Mouse (Mus musculus) adrenal gland, adult (tissue): Measurements from ENCODE around the gene Mast4.
"Not testable (repeated sequence)": the region's sequence is repeated elsewhere in the genome, so short reads cannot be mapped to it uniquely, and the experiment has no call there.

Source experiments
- DNase-seq, 2 experiments: peaks; one replicate each; pipeline ENCODE4 v3.0.0; 2022 to 2023; ENCODE audit warnings: low spot score in 1 of 2; ENCODE audit not compliant: inconsistent age in 2 of 2

The Mast4 gene

DNA sequence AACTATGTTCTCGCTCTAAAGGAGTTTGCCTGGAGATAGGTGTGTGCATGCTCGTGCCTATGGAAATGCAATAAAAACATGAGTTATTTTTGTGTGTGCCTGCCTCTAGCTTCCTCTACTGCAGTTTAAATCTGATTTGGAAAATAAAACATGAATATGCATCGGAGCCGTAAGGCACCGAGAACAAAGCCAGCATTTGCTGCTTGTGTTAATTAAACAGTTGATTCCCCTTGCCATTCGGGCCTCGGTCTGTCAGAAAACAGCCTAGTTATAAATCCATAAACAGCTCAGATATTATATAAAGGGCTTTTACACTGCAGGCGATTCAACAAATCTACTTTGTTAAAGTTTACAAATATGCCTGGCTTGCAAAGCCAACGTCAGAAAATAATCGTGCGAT lies 565.8 kb downstream of the Mast4 start:
- no peak for DNase-seq

DNA sequence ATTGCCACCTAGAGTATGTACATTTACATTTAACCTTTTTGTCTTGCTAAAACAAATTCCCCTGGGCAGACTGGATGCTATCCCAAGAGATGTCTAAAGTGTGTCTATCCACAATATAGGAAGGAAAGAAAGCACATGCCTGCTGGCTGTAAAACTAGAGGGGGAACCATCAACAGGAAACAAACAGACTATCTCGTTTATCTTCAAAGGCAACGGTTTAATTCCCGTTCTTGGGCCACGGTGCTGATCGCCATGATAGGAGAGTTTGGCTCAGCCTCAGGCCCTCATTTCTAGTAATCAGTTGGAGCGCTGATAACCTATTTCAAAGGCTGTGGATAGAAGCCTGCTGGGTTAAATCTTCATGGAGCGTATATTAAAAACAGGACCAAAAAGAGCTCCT lies 567.2 kb downstream of the Mast4 start:
- no peak for DNase-seq

DNA sequence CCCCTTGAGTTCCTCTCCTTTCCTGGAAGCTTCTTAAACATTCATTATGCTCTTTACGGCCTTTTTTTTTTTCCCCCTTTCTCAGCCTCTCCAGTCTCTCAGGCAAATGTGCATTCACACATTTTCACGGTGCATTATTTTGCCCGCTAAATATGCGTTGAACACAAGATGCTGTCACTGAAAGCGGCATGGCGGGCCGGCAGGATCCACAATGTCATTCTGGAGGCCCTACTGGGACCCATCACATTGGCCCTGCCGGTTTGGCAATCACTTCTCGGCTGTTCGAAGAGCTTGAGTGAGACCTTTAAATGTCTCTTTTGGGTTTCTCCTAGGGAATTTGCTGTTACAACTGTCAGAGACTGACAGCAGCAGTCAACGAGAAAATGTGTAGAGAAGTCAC lies 569.1 kb downstream of the Mast4 start:
- DNase-seq, result no peak

DNA sequence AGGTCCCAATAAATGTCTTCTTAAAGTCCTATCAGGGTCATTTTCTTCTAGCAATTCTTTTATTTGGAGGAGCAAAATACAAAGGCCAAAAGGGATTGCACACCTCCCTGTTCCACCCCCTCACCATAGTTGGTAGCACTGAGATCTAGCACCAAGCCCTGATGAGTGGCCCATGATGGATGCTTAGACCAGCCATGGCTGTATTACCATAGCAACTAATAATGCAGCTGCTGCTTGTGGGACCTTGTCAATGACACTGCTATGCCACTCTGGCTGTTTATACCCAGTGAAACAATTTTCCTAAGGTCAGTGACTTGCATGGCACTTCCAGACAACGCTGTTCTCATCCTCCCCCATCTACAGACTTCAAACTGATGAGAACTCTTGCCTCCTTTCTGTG lies 570.1 kb downstream of the Mast4 start:
- DNase-seq, result no peak

DNA sequence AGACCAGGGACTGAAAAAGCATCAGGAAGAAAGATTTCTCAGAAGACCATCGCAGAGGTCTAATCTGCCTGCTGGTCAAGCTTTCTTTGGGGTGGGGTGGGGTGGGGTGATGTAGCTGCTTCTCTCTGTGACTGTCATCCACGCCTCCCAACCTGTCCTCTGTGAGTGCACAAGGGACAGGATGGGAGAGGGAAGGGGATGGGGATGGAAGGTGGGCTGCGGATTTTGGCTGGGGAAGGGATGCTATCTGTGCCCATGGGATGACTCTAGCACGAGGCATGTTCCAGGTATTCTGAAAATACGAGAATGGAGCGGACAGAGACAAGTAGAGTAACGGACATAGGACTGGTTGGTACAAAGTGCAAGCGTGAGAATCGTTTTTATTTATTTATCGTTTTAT lies 572.1 kb downstream of the Mast4 start:
- DNase-seq, result no peak

DNA sequence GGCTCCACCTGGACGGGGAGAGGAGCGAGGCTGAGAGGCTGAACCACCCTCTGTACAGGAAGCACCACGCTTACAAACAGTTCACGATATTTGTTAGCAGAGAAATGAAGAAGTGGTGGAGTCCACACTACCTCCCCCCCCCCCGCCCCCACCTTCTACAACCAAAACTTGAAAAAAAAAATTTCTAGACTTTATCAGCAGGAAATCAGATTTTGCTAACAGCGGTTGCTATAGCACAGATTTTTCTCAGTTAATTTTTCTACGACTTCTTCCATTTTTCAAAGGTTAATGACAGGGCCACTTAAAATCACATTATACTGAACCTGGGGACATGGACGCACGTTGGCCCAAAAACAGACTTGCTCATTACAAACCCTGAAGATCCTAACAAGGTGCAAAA lies 572.9 kb downstream of the Mast4 start:
- DNase-seq, result no peak

DNA sequence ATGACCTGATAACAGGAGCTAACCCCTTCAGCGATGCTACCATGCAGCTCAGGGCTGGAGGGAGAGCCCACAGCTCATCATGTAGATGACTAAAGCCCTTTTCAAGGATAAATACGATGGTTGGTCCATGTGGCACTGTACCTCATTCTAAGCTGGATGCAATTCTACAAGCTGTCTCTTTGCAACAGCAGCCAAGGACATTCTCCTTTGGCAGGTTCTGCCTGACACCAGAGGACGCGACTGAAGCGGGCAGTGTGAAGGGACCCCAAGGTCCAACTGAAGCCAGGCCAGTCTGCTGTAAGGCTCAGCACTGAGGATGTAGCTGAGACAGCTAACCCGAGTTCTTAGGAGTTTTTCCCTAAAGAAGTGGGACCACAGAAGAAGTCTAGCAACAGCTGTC lies 576.3 kb downstream of the Mast4 start:
- DNase-seq, result peak; percentile 63 to 83

DNA sequence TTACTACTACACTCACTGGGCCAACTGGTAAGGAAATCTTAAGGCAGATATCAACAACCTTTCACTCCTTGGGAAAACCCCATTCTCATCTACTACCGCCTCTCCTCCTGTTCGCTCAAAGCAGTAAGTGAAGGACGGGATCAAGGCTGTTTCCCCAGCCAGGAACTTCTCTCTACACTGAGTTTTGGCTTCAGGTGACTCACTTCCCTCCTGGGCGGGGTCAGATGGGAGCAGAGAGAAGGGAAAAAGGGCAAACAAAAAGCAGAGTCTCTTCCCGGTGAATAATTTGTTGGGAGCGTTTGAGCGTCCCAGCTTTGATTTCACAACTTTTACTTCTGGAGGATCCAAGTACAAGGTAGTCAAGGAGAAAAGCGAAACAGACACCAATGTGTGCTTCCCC lies 578.2 kb downstream of the Mast4 start:
- peak; percentile 87 to 94 for DNase-seq

DNA sequence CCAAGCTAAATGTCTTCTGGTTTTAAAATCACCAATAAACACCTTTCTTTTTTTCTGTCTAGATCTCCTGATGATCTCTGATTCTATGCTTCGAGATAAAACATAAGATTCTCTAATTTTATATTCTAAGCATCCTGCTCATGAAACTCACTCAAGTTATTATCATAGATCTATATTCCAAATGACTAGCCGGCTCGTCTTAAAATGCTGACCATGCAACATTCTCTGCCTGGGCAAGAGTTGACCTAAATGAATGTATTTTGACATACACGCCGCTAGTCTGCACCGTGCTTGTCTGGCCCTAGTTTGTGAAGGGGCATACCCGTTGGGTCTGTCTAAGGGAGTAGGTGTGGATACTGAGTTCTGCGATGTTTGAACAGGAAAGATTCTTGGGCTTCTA lies 579.2 kb downstream of the Mast4 start:
- DNase-seq, result no peak

DNA sequence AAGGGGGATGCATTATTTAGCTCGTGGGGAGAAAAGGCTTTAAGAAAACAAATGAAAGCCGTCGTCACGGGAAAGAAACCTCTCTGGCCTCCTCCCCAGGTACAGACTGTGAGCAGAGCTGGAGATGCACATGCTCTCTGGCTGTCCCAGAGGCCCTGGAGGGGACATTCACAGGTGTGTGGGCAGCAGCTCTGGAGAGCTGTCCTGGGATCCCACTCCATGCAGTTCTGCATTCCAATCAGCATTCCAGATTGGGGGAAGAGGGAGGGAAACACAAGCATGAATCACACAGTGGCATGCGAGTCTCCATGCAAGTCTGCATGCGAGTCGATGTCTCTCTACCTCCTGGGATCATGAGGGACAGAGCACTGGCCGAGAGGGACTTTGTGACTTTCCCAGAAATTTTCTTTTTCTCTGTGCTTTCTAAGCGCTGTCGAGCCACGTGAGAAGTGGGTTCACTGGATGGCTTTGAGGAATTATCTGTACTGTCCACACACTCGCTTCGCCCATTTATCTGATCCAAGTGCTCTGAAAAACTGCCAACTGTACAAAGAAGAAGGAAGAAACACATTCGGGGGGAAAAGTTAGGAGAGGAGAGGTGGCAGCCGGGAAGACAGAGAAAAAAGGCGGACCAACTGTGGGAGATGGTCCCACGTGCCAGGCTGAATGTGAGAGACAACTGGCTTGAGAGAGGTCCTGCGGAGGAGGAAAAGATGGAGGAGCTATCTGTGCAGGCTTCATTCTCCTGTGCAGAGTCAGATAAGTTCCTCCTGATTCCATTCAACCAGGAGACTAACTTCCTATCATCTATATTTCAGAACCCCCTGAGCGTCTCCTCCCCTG lies 580.4 kb downstream of the Mast4 start:
- DNase-seq, result no peak

DNA sequence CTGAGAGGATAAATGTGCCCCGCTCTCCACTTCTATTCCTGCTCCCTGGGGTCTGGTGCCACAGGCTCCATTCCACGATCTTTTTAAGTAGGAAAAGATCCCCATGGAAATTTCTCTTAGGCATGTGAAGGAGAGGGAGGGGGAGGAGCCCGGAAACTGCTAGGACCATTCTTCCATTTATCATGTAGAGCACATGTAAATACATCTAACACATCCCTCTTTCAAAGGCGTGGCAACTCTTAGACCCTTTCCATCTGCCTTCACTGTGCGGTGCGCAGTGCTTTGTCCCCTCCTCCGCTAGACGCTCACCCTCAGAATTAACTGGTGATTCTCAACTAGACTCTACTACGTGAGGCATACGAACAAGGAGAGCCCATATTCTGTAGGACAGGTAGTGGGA lies 584.4 kb downstream of the Mast4 start:
- no peak for DNase-seq

DNA sequence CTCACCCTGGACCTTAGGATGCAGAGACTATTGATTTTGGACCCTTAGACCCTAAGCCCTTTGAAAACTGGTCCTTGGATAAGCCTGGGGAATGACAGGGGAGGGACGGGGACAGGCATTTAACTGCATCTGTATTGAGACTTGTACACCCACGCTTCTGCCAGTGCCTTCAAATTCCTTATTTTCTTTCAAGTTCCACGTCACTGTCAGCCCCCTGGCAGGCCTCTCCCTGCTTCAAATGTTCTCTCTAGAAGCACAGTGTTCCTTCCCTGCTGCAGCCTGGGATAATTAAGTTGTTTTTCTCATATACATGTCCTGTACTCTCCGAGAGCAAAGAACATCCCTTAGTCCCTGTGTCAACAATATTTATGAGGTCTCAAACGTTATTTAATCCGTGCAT lies 585.1 kb downstream of the Mast4 start:
- DNase-seq, result no peak

DNA sequence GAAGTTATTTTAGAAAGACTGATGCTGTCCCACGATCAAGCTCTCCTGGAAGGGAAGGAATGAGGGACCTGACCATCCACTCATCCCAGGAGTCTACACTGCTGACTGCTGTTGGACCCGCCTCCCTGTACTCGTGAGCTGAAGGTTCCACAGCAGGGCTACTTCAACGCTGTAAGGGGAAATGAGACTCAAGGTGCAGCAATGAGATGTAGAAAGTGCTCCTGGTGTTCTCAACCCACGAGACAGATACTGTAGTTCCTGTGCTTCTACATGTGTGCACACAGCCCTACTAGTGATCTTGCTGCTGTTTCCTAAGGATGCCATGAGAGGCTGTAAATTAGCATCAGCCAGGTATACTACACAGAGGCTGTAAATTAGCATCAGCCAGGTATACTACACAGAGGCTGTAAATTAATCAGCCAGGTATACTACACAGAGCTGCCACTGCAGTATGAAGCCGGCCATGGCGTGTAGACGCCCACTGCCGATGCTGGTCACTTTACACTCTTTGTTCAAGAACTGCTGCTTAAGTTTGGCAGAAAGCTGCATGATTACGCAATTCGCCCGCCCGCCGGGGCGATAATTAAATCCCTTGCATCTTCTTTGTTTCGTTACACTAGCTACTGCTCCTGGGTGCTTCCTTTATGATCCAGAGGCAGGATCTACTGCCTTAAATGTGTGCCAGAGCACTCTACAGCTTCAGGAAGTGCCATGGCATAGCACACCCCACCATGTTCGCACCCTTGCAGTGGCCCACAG lies 587.3 kb downstream of the Mast4 start:
- no peak for DNase-seq

DNA sequence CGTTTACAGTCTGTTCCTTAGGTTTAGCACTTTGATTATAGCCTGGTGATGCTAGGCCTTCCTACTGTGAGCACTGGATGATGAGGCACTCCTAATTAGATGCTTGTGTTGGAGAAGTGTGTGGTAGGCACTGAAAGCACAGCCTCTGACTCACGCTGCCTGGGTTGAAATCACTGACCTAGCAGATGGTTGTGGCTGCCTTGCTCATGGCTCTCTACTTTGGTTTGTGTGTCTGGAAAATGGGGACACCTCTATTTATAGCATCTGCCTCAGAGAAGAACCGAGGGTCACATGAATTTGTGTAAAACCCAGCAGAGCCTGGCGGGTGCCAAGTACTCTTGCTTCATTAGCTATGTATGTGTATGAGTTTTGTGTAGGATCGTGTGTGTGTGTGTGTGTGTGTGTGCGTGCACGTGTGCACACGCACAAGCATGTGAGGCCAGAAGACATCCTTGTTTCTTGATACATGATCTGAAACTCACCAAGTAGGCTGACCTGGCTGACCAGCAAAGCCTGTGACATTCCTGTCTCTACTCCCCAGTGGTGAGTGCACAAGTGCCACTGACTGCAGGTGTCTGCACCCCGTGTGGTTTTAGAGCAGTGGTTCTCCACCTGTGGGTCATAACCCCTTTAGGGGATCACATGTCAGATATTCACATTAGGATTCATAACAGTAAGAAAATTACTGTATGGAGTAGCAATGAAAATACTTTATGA lies 588.5 kb downstream of the Mast4 start:
- peak in 1 of 2 experiments; percentile 36 for DNase-seq

DNA sequence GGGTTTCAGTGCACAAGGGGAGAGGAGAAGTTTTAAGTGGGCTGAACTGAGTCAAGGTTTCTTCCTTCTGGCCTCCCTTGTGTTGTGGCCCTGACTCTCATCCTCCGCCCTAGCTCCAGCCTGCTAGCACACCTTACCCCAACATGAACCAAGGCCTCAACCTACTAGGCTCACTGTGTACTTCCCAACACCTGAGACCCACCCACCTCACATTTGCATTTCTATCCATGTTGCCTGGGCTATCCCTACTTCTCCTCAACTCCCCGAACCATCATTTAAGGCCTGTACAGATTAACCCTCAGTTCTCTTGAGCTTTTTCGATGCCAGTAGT lies 589.1 kb downstream of the Mast4 start:
- no peak for DNase-seq

DNA sequence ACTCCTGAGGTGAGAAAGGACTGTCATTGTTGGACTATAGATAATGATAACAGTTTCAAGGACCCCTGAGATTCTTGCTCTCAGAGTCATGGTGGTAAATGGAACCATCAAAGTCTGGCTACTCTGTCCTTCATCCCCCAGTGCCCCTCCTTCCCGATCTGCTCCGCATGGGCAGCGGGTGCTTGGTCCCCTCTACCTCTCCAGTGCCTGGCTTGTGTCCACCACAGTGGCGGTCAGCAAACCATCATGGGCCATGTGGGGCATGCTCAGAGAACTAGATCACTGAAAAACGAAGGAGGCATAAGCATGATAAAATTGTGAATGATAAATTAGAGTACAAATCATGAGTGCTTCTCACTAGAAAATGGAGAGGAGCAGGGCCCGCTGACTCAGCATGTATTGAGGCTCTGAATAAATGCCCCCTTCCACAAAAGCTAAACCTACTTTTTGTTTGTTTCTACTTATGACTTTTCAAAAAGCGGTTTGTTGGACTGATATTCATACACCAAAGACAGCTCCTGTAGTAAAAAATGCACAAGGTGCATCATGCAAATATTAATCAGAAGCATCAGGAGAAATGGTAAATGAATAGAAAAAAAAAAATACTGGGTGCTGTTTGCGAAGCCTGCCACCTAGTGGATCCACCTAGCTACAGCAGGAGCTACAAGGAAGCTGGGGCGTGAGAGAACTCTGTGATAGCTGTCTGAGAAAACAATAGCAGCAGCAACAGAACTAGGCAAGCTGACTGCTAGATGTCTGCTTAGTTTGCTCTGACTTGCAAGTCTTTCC lies 589.6 kb downstream of the Mast4 start:
- DNase-seq, result peak; percentile 51 to 85

DNA sequence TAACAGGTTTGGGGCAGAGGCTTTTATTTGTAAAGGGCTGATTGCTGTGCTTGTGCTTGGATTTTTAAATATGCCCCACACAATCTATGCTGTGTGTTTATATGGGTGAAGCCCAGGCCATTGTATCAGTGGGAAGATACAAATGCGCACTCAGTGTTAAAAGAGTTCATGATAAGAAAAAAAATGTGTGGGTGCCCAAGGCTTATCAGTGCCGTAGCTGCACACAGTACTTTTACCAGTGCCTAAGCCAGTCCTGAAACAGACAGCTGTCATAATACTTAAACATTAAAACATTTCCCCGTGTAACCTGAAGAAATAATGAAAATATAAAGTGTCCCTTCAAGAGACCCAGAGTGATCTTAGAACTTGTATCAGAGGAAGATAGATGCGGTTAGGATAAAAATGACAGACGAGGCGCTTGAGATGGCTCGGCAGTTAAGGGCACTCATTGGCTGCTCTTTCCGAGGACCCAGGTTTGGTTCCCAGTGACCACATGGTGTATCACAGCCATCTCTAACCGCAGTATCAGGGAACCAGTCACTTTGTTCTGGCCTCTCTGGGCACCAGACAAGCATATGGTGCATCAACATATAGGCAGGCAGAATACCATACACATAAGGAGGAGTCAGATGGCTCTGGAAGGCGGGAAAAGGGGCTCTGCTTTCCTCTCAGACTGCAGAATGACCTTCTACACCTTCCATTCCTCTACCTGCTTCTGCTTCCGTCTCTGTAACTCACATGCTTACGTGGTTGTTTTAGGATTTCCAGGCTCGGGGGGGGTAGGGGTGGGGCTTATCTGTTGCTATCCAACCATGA lies 594.4 kb downstream of the Mast4 start:
- DNase-seq, result no peak

DNA sequence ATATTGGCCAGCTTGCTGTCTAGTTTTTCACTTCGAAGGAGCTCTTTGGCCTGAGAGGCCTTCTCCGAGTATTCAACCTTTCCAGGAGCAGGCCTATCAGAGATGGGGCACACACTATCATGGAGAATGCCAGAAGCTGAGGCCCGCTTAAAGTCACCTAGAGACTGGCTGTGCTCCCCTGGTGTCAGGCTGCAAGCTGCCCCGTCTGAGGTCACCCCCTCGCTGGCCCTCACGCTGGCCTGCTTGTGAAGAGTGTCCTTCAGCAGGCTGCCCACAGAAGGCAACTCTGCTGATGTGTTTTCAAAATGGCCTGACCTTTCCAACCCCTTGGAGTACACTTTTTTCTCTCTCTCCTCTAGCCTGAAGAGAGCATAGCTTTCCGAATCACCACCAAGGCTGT lies 596.5 kb downstream of the Mast4 start:
- DNase-seq, result peak; percentile 58 to 74

DNA sequence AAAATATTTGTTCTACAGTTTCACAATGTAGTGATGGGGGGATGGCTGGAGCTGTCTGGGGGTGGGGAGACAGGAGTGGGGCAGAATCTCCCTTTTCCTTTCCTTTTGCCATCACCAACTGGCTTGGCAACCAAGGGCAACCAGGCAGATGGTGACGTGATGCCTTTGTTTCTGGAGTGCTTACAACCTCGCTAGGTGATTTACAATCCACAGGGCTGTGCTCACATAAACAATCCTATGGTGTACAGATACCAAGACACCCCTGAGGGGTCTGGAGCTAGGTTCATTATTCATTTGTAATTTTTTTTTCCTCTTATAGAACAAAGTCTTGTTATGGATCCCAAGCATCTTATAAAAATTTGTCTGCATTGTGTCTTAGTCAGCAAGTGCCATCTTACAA lies 601.2 kb downstream of the Mast4 start:
- DNase-seq, result no peak

DNA sequence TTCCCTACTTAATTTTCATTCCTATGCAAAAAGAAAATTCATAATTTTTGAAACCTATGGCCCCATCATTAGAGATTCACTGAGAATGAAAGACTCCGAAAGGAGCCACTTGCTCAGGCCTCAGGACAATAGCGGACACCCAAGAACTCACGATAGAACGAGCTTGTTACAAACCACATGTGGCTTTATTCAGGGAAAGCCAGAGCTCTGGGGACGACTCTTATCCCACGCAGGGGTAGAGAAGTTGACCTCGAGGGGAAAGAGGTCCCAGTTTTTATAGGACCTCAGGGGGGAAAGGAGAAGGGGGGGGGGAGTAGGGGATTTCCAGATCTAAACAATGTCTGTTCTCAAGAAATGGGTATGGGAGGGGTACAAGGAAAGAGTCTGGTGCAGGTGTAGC lies 605.3 kb downstream of the Mast4 start:
- not testable (repeated sequence) for DNase-seq
